Mouse (Mus musculus) embryonic facial prominence, embryonic 11.5 days (tissue): Measurements from ENCODE around the gene Rpl29. TPM values are rescaled to one million over a fixed set of nuclear protein-coding genes. Genes with fewer than 3 reads are reported as not detected.
A peak's percentile ranks its signal among the peaks of the same experiment; 100 is the strongest.

Experiments used
- ATAC-seq: fragments of 200-750 bp; cut with Nextera tagmentation; replicated peaks from 2 replicates; pipeline ENCODE4 v1.8.0; 2017; ENCODE audit warnings: low read depth; ENCODE audit not compliant: insufficient number of reproducible peaks, low FRiP score, low TSS enrichment
- DNase-seq: peaks from one replicate; pipeline ENCODE4 v3.0.0-alpha.2; 2015; ENCODE audit warnings: low spot score
- H3K27ac ChIP-seq: fragments of 300-500 bp; sonication (generic); replicated peaks from 2 replicates; pipeline ENCODE4 v1.5.1; 2014; ENCODE audit warnings: mild to moderate bottlenecking, low read depth, low read length, control low read depth
- H3K27me3 ChIP-seq: fragments of 300-500 bp; sonication (generic); 2 replicates; pipeline ENCODE4 v1.6.1; 2014; ENCODE audit warnings: mild to moderate bottlenecking, low read length, moderate library complexity, mixed read lengths; ENCODE audit not compliant: control insufficient read depth, insufficient read depth
- H3K36me3 ChIP-seq: fragments of 300-500 bp; sonication (generic); replicated peaks from 2 replicates; pipeline ENCODE4 v1.6.1; 2014; ENCODE audit warnings: low read depth, mild to moderate bottlenecking, low read length, moderate library complexity, mixed read lengths; ENCODE audit not compliant: control insufficient read depth, insufficient read depth
- H3K4me1 ChIP-seq: fragments of 300-500 bp; sonication (generic); 2 replicates; pipeline ENCODE4 v1.6.1; 2014; ENCODE audit warnings: low read length, mixed read lengths; ENCODE audit not compliant: control insufficient read depth, insufficient read depth
- H3K4me2 ChIP-seq: fragments of 300-500 bp; sonication (generic); 2 replicates; pipeline ENCODE4 v1.6.1; 2014; ENCODE audit warnings: low read depth, mild to moderate bottlenecking, control low read depth, low read length, moderate library complexity
- H3K4me3 ChIP-seq: fragments of 300-500 bp; sonication (generic); 2 replicates; pipeline ENCODE4 v1.5.1; 2014; ENCODE audit warnings: low read depth, low read length, control low read depth
- H3K9ac ChIP-seq: fragments of 300-500 bp; sonication (generic); replicated peaks from 2 replicates; pipeline ENCODE4 v1.6.1; 2014; ENCODE audit warnings: mild to moderate bottlenecking, control low read depth, low read length
- H3K9me3 ChIP-seq: fragments of 300-500 bp; sonication (generic); replicated peaks from 2 replicates; pipeline ENCODE4 v1.6.1; 2016; ENCODE audit warnings: mild to moderate bottlenecking, low read length, inconsistent platforms, mixed read lengths; ENCODE audit not compliant: control insufficient read depth
- WGBS: fragments of 180-500 bp; shearing (Covaris S2); extraction: QIAGEN DNeasy Blood & Tissue Kit; methylation state at CpG from one replicate; pipeline ENCODE4 v1.1.7; 2014; 5-methylcytosine and 5-hydroxymethylcytosine counted together
- polyA plus RNA-seq: library from polyadenylated mRNA; unstranded; fragments of >200 nt; fragmentation: Nextera tagmentation; extraction: Ambion mirVana; gene quantifications from 2 replicates; pipeline ENCODE4 v1.2.1, GENCODE M21; 2014

Rpl29 gene
- polyA plus RNA-seq, 1 experiment from 2014 or later = 1,040 TPM

GRCm38 (mm10) chr9:106421033-106421864 lies 8.0 kb upstream of the Rpl29 start:
- no peaks in the 10 kb centered on the region for H3K27me3 ChIP-seq
- H3K27ac ChIP-seq = peak overlapping the region; percentile 76
- ATAC-seq (peak; percentile 32; the same call in 1 of the 2 replicates), DNase-seq (no peak)
- H3K9me3 ChIP-seq = no peaks in the 10 kb centered on the region
- peak overlapping the region; percentile 39 for H3K4me2 ChIP-seq
- peak overlapping the region; percentile 25 for H3K9ac ChIP-seq
- H3K36me3 ChIP-seq = no peaks in the 10 kb centered on the region
- no peak overlapping the region for H3K4me3 ChIP-seq
- H3K4me1 ChIP-seq = peaks cover 10% of the 10 kb centered on the region
- WGBS = 5% methylated on average over 17 of the region's 18 CpGs

GRCm38 (mm10) chr9:106421865-106422160 lies 7.4 kb upstream of the Rpl29 start:
- peak overlapping the region; percentile 25 for H3K9ac ChIP-seq
- no peaks in the 10 kb centered on the region for H3K9me3 ChIP-seq
- no peak overlapping the region for H3K27ac ChIP-seq
- WGBS = 0% methylated on average over 3 of the region's 3 CpGs
- H3K4me3 ChIP-seq = no peak overlapping the region
- H3K4me2 ChIP-seq = peak overlapping the region; percentile 39
- H3K36me3 ChIP-seq = no peaks in the 10 kb centered on the region
- H3K4me1 ChIP-seq = peaks cover 10% of the 10 kb centered on the region
- ATAC-seq (peak; percentile 57), DNase-seq (peak; percentile 96)
- no peaks in the 10 kb centered on the region for H3K27me3 ChIP-seq

- H3K36me3 ChIP-seq = peaks cover 10% of the 10 kb centered on the region
- peak; percentile 69 for ATAC-seq
- H3K9me3 ChIP-seq = no peaks in the 10 kb centered on the region
- H3K27ac ChIP-seq = peak overlapping the region; percentile 91
- DNase-seq = no peak
- no peaks in the 10 kb centered on the region for H3K4me1 ChIP-seq
- H3K27me3 ChIP-seq = no peaks in the 10 kb centered on the region
- H3K4me2 ChIP-seq = peak overlapping the region; percentile 70
- WGBS = 25% methylated on average over 11 of the region's 11 CpGs
- H3K9ac ChIP-seq = peak overlapping the region; percentile 70
- peak overlapping the region; percentile 93 for H3K4me3 ChIP-seq
Measured at GRCm38 (mm10) chr9:106428719-106429220, 484 bp upstream of the Rpl29 start.

- Histone ChIP-seq H3K27me3 (no peaks in the 10 kb centered on the region), H3K4me3 (peak overlapping the region; percentile 93), H3K4me1 (no peaks in the 10 kb centered on the region), H3K9ac (peak overlapping the region; percentile 93), H3K27ac (peak overlapping the region; percentile 91), H3K4me2 (peak overlapping the region; percentile 57), H3K36me3 (peaks cover 10% of the 10 kb centered on the region), H3K9me3 (no peaks in the 10 kb centered on the region)
- DNase-seq = no peak
- 0% methylated on average over 4 of the region's 4 CpGs for WGBS
- ATAC-seq = no peak
Measured at GRCm38 (mm10) chr9:106430015-106430264, 686 bp downstream of the Rpl29 start.

- 73% methylated on average over 7 of the region's 7 CpGs for WGBS
- no peak overlapping the region for H3K4me2 ChIP-seq
- no peaks in the 10 kb centered on the region for H3K9me3 ChIP-seq
- H3K4me1 ChIP-seq = no peaks in the 10 kb centered on the region
- no peak overlapping the region for H3K4me3 ChIP-seq
- no peak overlapping the region for H3K9ac ChIP-seq
- no peaks in the 10 kb centered on the region for H3K27me3 ChIP-seq
- DNase-seq = no peak
- no peak for ATAC-seq
- H3K36me3 ChIP-seq = peaks cover 10% of the 10 kb centered on the region
- no peak overlapping the region for H3K27ac ChIP-seq
Measured at GRCm38 (mm10) chr9:106433389-106433788, 4.1 kb downstream of the Rpl29 start.

GRCm38 (mm10) chr9:106436566-106436965 lies 7.3 kb downstream of the Rpl29 start:
- no peak for DNase-seq
- H3K4me3 ChIP-seq = no peak overlapping the region
- H3K9ac ChIP-seq = no peak overlapping the region

GRCm38 (mm10) chr9:106442680-106443079 lies 13.4 kb downstream of the Rpl29 start:
- WGBS = 77% methylated on average over 5 of the region's 5 CpGs
- no peak for ATAC-seq
- DNase-seq = no peak

More at GRCm38 (mm10) chr9:106436566-106436965, 7.3 kb downstream of the Rpl29 start:
- WGBS = 85% methylated on average over 9 of the region's 9 CpGs
- no peak for ATAC-seq
- Histone ChIP-seq H3K27me3 (no peaks in the 10 kb centered on the region), H3K9me3 (no peaks in the 10 kb centered on the region), H3K27ac (no peak overlapping the region), H3K36me3 (peaks cover 10% of the 10 kb centered on the region), H3K4me2 (no peak overlapping the region), H3K4me1 (peaks cover 4% of the 10 kb centered on the region; the same call in 1 of the 2 replicates)

GRCm38 (mm10) chr9:106444836-106445235 lies 15.6 kb downstream of the Rpl29 start:
- Histone ChIP-seq H3K9me3 (no peaks in the 10 kb centered on the region), H3K4me2 (no peak overlapping the region), H3K36me3 (no peaks in the 10 kb centered on the region), H3K4me1 (peaks cover 9% of the 10 kb centered on the region), H3K27me3 (no peaks in the 10 kb centered on the region), H3K9ac (no peak overlapping the region), H3K27ac (no peak overlapping the region), H3K4me3 (no peak overlapping the region)
- ATAC-seq (no peak), DNase-seq (no peak)
- 63% methylated on average over 4 of the region's 4 CpGs for WGBS

More at GRCm38 (mm10) chr9:106442680-106443079, 13.4 kb downstream of the Rpl29 start:
- no peaks in the 10 kb centered on the region for H3K27me3 ChIP-seq
- H3K4me1 ChIP-seq = peaks cover 7% of the 10 kb centered on the region
- no peak overlapping the region for H3K4me2 ChIP-seq
- no peak overlapping the region for H3K27ac ChIP-seq
- H3K36me3 ChIP-seq = no peaks in the 10 kb centered on the region
- no peak overlapping the region for H3K4me3 ChIP-seq
- no peaks in the 10 kb centered on the region for H3K9me3 ChIP-seq
- no peak overlapping the region for H3K9ac ChIP-seq
